Mouse (Mus musculus): ENCODE measurements around the gene Acss1.

Gene Acss1

DNA sequence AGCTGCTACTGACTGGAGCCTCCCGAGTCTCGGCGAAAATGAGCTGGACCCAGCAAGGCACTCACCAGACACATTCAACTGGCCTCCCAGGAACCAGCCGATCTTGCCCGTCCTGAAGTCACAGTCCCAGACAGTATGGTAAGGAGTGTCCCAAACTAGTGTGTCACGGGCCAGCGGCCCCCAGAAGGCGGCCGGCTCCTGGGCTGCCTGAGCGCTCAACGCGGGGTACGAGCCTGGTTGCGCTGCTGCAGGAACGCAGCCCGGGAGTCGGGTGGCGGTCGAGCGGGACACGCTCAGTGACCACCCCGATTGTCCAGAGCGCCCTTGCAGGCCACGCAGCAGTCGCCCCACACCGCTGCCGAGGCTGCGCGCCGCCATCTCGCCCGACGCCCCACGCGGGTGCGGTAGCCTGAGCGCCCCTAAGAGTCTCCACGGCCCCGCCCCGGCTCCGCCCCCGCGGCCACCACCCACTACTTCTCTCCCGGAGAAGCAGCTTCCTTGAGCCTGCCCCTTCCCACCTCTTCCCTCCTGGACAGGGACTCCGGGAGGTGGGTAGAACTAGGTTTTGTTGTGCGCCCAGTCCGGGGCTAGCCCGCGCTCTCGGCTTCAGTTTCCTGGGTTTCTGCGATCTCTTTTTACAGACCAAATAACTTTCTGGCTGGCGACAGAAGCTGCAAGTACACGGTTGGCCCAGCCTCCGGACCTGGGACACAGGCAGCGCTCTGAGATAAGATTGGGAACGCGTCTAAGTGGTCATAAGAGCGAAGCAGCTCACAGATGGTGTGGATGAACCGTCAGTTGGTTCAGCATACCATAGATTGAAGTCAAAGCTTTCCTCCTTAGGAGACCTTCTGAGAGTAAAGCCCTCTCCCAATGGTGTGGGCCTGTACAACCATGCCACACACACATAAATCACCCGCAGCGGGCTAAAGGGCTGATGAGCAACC, at the start of gene Acss1:
TSS of gene Acss1 (minus strand) at position 681 of the 947 bp plus-strand sequence.
- DNase-seq: peak; percentile 79 to 87

DNA sequence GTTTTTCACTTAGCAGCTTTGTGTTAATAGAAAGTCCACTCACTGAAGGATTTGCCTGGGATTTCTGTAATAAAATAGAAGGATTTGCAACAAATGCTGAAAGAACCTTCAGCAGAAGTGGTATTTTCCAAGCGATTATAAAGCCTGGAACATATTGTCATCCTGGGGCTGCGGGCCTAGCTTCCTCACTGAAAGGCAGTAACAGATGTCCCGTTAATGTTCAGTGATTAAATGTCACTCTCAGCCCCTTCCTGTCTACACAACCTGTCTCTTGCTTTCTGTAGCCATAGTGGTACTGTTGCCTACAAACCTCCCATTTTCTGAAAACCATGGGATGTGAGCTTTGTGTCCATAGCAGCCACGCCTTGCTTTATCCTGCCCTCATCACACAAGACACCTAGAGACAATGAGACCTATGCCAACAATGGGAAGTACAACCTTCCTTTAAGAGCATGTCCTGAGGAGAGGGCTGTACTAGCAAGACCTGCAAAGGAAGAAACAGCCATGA, 43.9 kb upstream of the Acss1 start:
- no peak for DNase-seq

DNA sequence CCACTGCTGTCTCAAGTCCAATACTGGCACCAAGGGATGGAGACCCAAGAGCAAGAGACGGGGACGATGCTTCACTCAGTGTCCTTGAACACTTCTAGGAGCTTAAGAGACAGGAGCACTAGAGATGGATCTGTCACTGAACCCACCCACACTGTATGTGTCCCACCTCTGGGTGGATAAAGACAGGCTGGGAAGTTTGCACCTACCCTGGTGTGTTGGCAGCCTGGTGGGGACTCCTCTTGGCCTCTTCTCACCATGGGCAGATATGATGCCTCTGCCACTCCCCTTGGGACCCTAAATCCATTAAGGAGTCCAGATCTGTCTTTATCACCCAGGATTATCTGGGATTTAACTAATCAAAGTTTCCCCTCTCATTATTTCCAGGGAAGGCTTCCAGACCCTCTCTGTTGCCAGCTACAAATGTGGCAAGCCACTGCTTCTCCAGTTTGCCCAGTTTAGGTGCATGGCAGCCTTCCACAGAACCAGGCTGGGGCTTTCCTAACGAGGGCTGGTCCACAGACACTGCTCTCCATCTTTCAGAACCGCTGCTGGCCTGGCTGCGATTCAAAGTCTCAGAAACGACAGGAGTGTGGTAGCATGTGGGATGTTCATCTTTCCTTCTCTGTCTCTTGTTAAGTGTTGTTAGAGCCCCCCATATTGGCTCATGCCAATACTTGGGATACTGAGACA, 23.3 kb upstream of the Acss1 start:
- DNase-seq: no peak

DNA sequence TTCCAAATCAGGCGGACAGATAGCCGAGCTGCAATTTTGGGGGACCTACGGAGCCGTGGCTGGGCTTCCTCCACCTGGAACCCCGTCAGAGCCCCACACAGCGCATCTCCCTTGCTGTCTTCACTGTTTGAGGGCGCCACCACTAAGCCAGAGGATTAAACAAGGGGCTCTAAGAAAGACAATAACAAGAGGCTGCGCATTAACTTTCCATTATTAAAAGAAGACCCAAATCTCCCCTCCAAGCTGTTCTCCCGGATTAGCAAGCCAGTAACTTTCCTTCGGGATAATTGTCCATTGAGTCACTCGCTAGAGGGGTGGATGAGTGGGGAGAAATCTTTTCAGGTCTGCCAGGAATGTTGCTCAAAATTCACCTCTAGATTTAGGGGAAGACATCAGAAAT, 21.9 kb upstream of the Acss1 start:
- DNase-seq: no peak

DNA sequence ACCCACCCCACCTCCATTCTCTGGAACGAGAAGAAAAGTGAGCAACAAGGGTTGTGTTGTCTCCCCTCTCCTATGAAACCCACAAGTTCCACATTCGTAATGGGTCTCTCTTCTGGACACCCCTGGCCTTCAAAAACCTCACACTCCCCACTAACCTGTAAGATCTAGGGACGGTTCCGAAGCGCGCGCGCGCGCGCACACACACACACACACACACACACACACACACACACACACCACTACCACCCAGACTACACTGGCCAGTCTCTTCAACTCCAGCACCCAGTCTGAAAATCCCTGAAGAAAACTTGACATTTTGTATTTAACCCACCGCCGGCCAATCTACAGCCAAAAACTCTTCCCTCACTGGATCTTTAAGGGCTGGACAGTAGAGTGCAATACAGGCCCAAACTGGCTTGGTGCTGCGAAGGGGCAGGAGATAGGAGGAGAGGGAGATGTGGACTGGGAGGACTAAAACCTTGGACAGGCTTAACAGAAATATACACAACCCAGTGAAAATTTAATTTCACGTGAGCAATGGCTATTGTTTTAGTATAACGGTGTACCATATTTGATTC, 21.0 kb upstream of the Acss1 start, which contains the start of gene Vsx1:
TSS of gene Vsx1 (minus strand) at position 138 of the 578 bp plus-strand sequence.
- no peak for DNase-seq

DNA sequence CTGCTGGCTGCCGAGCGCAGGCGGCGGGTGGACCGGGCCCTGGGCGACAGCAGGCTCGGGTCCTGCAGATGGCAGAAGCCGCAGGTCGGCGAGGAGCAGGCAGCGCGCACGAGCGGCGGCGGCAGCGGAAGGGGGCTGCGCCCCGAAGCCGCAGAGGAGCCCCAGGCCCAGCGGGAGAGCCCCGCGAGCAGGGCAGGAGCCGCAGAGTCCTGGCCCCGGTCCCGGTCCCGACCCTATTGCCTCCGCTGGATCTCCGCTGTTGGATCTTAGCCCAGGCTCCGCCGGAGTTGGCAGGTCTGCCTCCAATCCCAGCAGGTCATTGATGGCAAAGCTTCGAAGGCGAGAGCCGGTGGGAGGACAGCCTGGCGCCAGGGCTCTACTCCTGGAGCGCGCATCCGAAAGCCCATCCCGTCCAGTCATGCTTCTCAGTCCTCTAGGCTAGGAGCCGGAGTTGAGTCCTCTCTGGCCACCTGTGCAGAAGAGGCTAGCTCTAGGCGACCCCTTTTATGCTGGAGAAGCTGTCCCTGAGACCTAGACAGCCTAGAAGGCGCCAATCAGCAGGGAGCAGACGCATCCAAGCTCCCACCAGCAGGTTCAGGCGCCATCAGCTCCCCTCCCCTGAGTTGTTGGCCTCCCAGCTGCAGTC, 20.4 kb upstream of the Acss1 start:
- DNase-seq: peak in 1 of 2 experiments; percentile 31

DNA sequence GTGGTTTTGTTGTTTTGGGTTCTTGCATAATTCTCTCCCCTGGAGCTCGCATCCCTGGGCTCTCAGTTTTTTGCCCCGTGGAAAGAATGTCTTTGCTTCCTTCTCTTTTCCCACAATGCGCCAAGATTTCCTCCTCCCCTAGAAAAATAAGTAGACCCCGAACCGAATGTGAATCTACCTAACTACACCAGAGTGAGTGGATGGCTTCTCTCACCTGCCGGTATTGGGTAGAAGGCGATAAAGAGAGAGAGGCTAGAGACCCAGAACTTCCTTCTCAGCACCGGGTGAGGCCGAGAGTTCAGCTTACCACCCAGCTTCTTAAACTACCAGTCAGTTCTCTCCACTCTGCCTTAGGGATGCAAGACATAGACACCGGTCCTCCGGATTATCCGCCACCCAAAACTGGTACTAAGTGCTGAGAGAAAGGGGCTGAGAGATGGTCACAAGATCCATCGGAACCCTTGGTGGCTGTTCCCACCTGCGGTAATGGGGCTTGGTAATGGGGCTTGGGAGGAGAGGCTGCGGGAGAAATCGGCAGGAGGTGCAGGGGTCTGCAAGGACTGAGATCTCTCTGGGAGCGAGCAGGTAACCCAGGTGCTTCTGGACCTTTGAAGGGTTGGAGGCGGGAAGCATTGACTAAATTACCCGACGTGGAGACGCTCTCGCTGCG, 19.7 kb upstream of the Acss1 start:
- DNase-seq: no peak

DNA sequence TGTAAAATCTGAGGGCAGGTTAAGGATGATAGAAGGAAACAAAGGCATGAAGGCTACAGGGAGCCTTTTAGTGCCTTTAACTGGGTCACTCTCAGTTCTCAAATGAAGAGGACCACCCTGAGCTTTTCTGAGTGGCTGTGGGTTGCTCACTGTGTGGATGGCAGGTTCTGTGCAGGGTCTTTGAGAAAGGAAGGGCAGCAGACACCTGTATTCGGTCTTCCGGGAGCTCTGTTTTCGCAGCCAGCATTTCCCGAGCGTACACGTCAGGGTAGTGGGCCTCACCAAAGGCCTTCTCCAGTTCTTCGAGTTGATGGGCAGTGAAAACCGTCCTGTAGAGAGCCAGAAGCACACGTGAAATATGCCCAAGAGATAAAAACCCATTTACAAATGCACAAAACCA, 17.1 kb upstream of the Acss1 start:
- DNase-seq: no peak

DNA sequence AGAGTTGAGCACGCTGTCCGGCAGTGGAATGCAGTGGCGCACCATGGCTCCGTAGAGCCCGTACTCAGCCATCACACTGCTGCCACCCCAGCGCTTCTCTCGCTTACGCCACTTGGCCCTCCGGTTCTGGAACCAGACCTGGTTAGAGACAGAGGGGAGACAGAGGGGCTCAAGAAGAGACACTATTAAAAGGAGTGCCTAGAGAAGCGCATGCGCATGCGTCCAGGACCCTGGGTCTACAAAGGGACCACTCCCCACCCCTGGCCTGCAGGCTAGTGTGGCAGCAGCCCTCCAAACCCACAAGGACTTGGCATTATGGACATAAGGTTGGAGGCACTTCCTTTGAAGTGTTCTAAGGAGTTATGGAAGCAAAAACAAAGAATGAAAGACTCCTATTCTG, 16.2 kb upstream of the Acss1 start:
- DNase-seq: no peak

DNA sequence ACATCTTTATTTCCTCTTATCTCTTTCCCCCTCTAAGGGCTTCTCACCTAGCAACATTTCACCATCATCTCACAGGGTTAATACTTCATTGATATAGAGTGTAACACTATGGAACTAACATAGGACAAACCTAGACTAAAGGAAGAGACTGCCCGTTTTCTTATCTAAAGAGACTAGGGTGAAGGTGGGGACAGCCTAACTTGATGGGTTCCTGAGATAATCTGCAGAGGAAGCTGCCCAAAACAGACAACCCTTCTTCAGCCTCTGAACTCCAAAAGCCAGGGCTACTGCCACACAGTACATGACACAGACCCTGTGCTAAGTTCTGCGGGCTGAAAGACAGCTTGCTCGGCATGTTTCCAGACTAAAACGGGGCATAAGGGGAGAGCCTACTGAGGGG, 13.3 kb upstream of the Acss1 start:
- DNase-seq: no peak

DNA sequence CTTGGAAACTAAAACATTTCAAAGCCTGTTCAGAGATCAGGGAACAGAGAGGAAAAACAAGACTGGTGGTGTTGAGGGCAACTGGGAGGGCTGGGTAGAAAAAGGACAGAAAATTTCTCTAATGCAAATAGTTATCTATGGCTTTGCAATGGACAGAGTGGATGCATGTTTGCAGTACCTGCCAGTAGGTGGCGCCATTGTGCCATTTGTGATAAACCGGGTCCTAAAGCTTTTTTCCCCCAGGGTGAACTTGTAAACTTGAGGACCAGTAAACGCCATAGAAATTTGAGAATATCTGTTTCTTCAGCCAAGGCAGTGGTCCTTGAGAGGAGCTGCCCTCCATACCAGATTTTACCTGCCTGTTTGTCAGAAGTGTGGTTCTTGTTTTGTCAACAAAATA, 10.1 kb upstream of the Acss1 start:
- peak; percentile 62 to 81 for DNase-seq

DNA sequence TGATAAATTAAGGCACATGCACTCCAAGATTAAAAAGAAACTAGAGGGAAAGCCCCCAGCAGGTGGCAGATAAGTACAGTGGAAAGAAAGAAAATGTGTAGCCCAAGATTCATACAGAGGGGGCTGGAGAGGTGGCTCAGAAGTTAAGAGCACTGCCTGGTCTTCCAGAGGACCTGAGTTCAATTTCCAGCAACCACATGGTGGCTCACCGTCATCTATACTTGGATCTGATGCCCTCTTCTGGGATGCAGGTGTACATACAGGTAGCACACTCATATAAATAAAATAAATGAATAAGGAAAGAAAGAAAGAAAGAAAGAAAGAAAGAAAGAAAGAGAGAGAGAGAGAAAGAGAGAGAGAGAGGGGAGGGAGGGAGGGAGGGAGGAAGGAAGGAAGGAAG, 7.2 kb upstream of the Acss1 start:
- no peak for DNase-seq

DNA sequence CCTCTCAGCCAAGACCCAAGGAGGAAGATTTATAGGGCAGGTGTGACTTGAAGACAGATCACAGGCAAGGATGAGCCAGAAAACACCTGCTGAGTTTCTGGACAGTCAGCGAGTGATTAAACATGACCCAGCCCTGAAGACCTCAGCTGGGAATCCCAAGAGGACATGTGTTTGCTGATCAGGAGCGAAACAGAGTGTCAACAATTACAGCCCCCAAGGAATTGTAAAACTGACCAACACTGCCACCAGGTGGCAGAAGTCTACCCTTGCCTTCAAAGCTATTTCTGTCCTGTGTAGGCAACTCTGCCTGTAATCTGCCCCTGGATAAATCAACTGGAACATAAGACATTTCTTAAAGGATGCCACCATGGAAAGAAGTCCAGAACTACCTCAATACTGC, 6.6 kb upstream of the Acss1 start:
- peak in 1 of 2 experiments; percentile 80 for DNase-seq

DNA sequence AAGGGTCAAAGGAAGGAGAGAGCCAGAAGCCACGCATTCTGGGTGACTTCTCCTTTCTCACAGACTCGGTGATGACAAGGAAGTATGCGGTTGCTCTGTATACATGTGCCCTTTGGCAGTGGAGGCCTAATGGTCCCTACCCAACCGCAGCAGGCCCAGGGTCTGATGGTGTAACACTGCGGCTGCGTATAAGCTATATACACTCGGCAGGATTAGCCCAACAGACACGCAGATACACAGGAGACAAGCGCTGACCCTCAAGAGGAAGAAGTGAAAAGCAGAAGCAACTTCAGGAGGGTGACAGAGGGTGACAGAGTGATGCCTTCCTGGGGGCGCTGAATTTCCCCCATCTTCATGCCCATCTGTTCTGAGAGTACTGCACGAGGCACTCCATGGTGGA, 5.6 kb upstream of the Acss1 start:
- DNase-seq: peak; percentile 52 to 67

DNA sequence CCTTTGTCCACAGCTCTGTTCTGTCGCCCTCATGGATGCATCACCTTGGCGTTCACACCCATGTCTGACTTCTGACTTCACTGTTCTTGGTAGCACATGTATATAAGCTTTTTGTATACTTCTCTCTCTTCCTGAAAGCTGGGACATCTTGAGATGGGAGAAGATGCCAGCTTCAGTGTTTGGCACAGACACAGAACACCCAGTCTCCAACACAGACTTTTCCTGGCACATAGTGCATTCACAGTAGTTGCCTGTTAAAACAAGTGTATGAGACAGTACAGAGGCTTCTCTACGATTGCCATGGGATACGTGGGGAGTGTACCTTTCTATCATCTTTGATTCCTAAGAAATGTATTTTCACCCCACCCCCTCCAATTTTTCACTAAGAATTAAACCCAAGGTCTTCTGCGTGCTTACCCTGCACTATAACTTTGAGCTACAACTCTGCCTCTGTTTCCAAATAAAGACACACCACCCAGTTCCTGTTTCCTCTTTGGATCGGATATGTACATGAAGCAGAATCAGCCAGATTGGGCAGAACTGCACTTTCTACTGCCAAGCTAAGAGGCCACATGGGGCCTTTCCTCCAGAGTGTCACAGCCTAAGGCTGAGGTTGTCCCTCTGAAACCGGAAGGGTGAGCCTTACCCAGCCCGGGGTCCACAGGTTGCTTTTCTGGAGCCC, 3.5 kb upstream of the Acss1 start:
- DNase-seq: no peak

DNA sequence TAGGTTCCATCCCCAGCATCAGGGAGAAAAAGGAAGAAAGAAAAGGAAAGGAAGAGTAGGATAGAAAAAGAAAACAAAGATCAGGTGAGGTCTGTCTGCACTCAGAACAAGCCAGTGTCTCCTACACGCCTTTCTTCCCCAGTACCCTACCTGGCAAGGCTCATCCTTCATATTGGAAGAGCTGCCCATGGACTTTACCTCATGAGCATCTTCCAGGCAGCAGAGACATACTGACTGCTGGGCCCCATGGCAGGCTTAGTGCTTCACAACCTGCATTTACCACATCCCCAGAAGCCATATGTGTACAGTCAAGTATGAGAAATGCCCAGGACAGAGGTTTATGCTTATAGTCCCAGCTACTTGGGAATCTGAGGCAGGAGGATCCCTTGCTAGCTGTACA, 2.6 kb upstream of the Acss1 start:
- no peak for DNase-seq

DNA sequence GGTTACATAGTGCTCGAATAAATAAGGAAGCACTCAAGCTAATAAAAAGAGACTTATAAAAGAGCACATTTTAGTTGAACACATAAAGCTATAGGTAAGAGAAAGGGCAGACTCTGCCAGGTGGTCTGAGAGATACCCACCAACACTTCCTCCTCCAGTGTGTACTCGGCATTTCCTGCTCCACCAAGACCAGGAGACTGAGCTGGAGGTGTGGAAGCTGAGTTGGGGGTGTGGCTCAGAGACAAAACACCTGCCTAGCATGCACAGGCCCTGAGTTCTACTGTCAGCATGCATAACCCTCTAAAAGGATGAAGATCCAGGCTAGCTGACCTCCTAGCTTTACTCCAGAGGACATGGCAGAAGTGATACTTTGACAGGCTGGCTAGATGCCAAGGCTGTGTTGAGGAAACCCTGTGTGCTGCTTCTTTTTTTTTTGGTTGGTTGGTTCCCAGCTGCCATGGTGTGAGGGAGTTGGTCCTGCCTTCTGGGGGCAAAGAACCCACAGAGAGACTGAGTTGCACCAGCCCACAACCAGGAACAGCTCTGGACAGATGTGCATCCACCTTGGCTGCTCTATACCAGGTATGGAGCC, 1.2 kb upstream of the Acss1 start:
- no peak for DNase-seq

DNA sequence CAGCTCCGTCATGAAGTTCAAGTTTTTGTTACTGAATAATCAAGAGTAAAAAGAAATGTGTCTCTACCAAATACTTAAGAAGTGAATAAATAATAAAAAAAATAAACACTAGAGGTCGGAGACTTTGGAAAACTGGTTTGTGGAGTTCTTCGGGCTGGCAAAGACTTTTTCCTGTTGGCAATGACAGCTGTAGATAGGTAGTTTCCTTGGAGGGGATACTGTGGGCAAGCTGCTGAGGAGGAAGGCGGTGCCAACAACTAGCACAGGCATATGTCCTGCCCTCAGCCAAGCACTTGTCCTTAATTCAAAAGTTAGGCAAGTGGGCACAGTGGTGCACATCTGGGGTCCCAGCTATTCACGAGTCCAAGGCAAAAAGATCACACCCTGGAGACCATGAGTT, 656 bp upstream of the Acss1 start:
- peak; percentile 56 to 58 for DNase-seq

DNA sequence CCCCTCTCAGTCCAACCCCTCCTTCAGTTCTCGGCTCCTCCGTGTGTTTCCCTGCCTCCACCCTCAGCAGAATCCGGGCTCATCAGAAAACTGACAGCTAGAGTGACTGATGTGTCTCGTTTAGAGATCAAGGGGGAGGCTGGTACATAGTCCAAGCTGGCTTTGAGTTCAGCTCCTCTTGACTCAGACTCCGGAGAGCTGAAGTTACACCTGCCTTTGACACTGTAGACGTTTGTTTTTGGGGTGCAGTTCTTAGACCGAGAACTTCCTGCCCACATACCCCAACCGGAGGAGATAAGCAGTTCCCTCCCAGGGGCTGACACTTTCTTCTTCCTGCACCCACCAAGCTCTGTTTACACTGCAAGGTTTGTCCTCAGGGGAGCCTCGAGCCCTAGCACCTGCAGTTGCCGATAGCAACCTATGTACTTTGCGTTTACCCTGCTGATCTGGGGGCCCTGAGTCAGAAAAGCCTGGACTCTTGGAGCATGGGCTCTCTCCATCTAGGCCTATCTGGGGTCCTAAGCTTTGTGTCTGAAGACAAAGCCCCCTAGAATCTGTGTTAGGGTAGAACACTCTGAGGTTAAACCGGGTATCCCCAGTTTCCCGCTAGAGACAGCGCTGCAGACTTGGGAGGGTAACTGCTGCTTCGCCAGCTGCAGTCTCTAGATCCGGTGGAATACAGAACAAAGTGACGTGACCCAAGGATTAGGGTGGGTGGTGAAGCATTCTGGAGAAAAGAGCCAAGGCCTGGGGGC, 1.1 kb downstream of the Acss1 start:
- peak in 1 of 2 experiments; percentile 44 for DNase-seq

DNA sequence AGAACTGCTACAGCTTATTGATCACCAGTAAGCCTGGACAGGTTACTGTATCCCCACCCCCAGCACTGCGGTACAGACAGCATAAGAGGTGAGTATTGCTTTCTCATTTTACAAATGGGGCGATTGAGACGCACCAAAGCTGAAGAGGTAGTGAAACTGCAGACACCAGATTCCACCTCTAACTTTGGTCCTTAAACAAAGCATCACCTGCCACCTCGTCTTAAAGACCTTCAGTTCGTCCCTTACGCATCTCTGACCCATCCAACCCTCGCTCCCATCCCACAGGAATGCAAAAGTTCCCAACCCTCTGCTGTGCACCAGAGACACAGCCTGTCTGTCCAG, 1.6 kb downstream of the Acss1 start:
- no peak for DNase-seq

All from lung, postnatal 4 days (tissue).